Mouse (Mus musculus): ENCODE measurements around the gene Shisa8. TPM values are rescaled to one million over a fixed set of nuclear protein-coding genes. Genes with fewer than 3 reads are reported as not detected.

Shisa8 gene
- polyA plus RNA-seq, 1 experiment from 2014 or later: 1.8 TPM

DNA sequence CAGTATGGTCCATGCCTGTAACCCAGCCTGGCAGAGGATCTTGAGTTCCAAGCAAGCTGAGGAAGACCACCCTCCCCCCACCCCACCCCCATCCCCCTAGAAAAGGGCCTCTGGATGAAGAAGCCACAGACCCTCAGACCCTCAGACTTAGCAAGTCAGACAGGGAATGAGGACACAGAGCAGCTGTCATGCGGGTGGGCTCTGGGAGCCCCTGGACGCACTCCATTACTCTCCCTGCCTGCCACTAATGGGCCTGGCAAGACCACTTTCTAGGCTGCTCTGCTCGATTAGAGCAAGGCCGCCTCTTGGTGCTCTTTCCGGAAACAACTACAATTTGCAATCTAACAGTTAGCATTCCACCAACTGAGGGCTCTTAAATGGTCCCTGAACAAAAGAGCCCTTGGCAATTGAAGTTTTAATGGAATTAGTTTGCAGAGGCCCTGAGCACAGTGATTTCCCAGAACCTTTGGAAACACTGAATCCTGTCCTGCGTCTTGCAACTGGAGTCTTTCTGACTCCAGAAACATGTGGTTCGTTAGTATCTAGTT, 34.8 kb downstream of the Shisa8 start:
- WGBS: 94% methylated on average over 7 of the region's 7 CpGs
- Histone ChIP-seq H3K27ac (no peak overlapping the region), H3K9me3 (peaks cover 31% of the 10 kb centered on the region), H3K27me3 (ENCODE audit: insufficient read depth, poor library complexity, severe bottlenecking) (no peaks in the 10 kb centered on the region), H3K36me3 (peaks cover 99% of the 10 kb centered on the region), H3K4me3 (no peak overlapping the region), H3K4me1 (replicated peaks) (no peaks in the 10 kb centered on the region)
- no peak for DNase-seq (ENCODE audit: low spot score)

DNA sequence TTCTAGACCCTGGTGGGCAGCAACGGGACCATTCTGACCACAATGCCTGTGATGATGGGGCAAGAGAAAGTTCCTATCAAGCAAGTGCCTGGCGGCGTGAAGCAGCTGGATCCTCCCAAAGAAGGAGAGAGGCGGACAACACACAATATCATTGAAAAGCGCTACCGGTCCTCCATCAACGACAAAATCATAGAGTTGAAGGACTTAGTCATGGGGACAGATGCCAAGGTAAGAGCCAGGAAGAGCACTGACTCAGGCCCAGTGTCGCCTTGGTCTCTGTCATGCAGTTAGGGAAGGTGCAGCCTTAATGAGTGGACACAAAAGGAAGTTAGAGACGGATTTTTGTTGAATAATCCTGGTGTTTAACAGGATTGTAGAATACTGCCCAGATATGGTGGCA, 37.5 kb downstream of the Shisa8 start:
- no peaks in the 10 kb centered on the region for H3K4me1 ChIP-seq (replicated peaks)
- peaks cover 99% of the 10 kb centered on the region for H3K36me3 ChIP-seq
- DNase-seq (ENCODE audit: low spot score): no peak
- H3K9me3 ChIP-seq: peaks cover 10% of the 10 kb centered on the region; the same call in 1 of the 2 replicates
- H3K27ac ChIP-seq: no peak overlapping the region
- H3K27me3 ChIP-seq (ENCODE audit: insufficient read depth, poor library complexity, severe bottlenecking): no peaks in the 10 kb centered on the region
- WGBS: 97% methylated on average over 9 of the region's 9 CpGs
- H3K4me3 ChIP-seq: no peak overlapping the region

DNA sequence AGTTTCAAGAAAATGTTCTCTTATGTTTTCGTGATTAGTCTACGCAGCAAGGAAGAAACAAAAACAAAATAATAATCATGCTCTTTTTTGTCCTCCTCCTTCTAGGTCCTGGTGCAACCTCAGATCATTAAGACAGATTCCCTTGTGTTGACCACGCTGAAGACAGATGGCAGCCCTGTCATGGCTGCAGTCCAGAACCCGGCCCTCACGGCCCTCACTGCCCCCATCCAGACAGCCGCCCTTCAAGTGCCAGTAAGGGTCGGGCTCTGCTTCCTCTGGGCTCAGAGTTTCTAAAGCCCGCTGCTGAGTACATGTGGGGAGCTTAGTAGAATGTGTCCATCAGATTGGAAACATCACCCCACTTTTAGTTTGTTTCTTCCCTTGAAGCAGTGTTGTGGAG, 40.0 kb downstream of the Shisa8 start:
- H3K9me3 ChIP-seq: no peaks in the 10 kb centered on the region
- no peaks in the 10 kb centered on the region for H3K27me3 ChIP-seq (ENCODE audit: insufficient read depth, poor library complexity, severe bottlenecking)
- 89% methylated on average over 8 of the region's 8 CpGs for WGBS
- no peak overlapping the region for H3K4me3 ChIP-seq
- DNase-seq (ENCODE audit: low spot score): no peak
- peaks cover 87% of the 10 kb centered on the region for H3K36me3 ChIP-seq
- H3K4me1 ChIP-seq (replicated peaks): peaks cover 10% of the 10 kb centered on the region
- H3K27ac ChIP-seq: no peak overlapping the region

DNA sequence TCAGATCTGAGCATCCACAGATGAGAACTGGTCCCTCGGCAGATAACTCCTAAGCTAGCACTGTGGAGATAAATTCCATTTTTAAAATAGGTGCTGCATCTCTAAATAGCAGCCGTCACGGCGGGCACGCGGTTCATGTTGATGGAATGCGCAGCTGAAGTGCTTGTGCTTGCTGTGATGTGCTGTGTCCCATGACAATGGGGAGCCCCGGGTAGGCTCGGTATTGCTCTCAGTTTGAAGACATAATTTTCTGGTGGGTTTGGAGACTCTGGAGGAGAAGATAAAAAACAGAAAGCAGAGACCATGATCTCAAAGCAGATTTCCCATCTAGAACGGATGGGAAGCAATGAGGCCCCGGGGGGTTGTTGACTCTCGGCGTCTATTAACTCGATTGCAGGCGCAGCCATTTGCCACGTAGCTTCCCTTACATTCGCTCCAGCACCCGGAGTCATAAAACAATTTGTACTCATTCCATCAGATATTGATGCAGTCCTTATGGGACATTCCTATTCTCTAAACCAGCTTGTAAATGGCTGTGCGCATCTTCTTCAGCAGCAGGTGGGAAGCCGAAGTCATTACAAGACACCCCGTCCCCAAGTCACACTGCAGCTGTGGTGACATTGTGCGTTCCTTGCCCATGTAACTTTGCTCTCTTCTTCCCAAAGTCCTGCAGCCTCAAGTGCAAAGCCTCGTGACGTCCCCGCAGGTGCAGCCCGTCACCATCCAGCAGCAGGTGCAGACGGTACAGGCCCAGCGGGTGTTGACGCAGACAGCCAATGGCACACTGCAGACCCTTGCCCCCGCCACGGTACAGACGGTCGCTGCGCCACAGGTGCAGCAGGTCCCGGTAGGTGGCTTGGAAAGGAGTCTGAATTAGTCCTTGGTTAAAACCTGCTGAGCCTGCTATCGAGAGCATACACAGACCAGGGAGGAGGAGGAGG, 41.9 kb downstream of the Shisa8 start:
- H3K27me3 ChIP-seq (ENCODE audit: insufficient read depth, poor library complexity, severe bottlenecking): no peaks in the 10 kb centered on the region
- peaks cover 30% of the 10 kb centered on the region for H3K4me1 ChIP-seq (replicated peaks)
- no peak for DNase-seq (ENCODE audit: low spot score)
- H3K27ac ChIP-seq: no peak overlapping the region
- no peaks in the 10 kb centered on the region for H3K9me3 ChIP-seq
- no peak overlapping the region for H3K4me3 ChIP-seq
- H3K36me3 ChIP-seq: peaks cover 68% of the 10 kb centered on the region
- 90% methylated on average over 36 of the region's 36 CpGs for WGBS

DNA sequence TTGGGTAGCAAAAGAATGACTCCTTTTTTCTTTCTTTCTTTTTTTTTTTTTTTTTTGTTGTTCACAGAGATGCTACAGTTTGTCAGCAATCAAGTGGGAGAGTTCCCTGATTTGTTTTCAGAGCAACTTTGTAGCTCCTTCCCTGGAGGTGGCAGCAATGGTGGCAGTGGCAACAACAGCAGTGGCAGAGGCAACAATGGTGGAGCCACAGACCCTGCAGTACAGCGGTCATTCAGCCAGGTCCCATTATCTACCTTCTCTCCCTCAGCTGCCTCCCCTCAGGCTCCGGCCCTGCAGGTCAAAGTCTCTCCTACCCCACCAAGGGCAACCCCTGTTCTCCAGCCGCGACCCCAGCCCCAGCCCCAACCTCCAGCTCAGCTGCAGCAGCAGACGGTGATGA, 42.9 kb downstream of the Shisa8 start:
- Histone ChIP-seq H3K4me1 (replicated peaks) (peaks cover 35% of the 10 kb centered on the region), H3K9me3 (no peaks in the 10 kb centered on the region), H3K4me3 (no peak overlapping the region), H3K27ac (no peak overlapping the region), H3K36me3 (peaks cover 57% of the 10 kb centered on the region), H3K27me3 (ENCODE audit: insufficient read depth, poor library complexity, severe bottlenecking) (no peaks in the 10 kb centered on the region)
- no peak for DNase-seq (ENCODE audit: low spot score)
- 79% methylated on average over 5 of the region's 5 CpGs for WGBS

DNA sequence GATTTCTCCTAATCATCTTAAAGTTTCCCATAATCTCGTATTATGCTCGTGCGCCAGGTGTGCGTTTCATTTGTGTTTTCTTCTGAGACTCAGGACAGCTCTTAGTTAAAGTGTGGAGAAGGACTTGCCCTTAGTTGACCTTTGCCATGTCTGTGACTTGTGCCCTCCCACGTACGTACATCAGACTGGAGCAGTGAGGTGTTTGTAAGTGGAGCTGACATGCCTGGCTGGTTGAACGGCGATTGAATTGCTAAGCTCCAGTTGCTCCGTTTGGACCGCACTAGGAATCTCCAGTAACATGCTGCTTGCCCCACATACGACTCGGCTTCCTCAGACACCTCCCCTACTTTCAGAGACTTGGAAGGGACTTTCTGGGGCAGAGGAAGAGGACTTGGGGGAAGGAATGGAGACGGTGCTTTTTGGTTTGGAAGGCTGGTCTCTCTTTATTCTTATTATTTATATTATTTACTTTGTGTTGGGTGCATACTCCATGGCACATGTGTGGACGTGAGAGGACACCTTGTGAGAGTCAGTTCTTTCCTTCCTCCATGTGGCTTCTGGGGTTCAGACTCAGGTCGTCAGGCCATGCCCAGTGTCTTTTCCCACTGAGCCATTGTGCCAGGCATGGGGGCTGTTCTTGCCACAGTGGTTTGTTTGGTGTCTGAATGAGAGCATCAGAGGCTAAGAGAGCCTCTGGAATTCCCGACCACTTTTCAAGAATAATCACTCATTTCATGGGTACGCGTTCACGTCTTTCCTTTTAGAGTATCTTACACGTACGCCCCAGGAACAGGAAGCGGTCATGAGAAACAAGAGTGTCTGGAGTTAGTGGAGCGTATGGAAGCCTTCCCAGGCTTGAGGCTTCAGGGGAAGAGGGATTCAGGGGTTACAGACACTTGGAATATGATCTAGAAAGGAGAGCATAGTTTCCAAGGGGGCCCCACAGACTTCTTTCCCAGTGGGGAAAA, 45.1 kb downstream of the Shisa8 start:
- Histone ChIP-seq H3K4me1 (replicated peaks) (peaks cover 52% of the 10 kb centered on the region), H3K4me3 (no peak overlapping the region)

DNA sequence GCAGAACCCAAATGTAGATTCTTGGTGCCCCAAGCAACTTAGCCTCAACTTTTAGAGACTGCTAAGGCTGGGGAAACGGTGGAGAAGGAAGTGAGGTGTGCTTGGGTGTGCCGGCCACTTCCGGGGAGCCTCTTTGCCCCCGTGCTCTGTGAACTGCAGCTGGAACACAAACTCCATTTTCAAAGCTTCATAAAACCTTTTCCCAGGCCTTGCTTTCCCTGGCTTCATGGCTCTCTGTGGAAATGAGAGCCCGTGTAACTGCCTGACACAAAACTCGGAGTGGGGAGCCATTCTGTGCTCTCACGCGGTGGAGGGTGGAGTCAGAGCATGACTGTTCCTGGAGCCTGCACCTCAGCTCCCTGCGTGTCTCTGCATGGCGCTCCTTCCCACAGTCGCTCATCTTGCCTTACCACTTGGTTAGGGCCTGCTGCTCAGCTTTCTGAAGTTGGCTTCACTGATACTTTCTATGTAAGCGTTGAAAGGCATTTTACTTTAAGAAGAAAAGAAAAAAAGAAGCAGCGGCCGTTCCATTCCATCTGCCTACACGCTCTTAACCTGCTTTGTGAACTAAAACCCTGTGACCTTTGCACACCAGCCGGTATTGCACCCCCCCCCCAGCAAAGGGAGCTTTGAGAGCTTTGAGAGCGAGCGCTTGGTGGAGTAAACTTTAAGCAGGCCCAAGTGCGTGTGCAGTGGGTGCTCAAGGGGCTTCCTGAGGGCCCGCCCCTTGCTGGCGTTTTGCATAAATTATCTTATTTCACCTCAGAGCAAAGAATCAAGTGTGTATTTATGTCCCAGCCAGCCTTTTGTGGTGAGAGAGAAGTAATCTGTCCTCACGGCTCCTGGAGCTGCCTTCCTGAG, 46.1 kb downstream of the Shisa8 start:
- Histone ChIP-seq H3K9me3 (no peaks in the 10 kb centered on the region), H3K4me1 (replicated peaks) (peaks cover 54% of the 10 kb centered on the region), H3K36me3 (peaks cover 26% of the 10 kb centered on the region), H3K27ac (peak overlapping the region; percentile 60), H3K4me3 (no peak overlapping the region), H3K27me3 (ENCODE audit: insufficient read depth, poor library complexity, severe bottlenecking) (no peaks in the 10 kb centered on the region)
- WGBS: 58% methylated on average over 22 of the region's 22 CpGs
- DNase-seq (ENCODE audit: low spot score): no peak

More for the DNA sequence above, 45.1 kb downstream of the Shisa8 start:
- no peaks in the 10 kb centered on the region for H3K27me3 ChIP-seq (ENCODE audit: insufficient read depth, poor library complexity, severe bottlenecking)
- H3K9me3 ChIP-seq: no peaks in the 10 kb centered on the region
- H3K36me3 ChIP-seq: peaks cover 36% of the 10 kb centered on the region
- peak overlapping the region; percentile 60 for H3K27ac ChIP-seq
- no peak for DNase-seq (ENCODE audit: low spot score)
- 67% methylated on average over 23 of the region's 23 CpGs for WGBS

DNA sequence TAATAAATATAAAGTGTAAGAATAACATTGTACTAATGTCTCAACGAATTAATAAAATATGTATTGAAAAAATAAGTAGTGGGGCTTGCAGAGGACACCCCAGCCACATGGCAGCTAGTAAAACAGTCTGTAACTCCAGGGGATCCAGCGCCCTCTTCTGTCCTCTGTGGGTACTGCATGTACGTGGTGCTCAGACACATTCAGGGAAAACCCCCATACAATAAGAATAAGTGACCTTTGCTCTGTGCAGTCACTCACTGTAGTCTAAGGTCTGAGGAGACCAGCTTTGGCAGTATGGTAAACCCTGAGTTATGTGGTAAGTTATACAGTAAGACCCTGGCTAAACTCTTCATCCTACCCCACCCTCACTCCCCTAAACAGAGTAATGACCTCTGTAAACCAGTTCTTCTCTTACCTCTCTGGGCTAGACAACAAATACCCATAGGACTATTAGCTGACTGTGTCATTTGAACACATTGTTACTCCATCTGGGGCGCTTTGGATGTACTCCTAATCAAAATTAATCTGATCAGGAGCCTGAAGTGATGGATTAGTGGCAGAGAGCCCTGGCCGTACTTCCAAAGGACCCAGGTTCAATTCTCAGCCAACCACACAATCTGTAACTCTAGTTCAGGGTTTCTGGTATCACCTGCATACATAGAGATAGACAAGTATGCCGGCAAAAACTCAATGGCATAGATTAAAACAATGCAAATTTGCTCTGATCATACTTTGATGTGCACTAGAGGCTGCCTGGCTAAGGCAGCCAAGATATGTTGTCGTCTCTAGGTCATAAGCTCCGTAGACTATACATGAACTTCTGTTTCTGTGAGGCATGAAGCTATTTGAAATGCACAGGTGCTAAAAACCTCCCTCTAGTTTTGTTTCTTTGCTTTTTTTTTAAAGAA, 47.0 kb downstream of the Shisa8 start:
- WGBS: 62% methylated on average over 8 of the region's 8 CpGs
- peak; percentile 76 for DNase-seq (ENCODE audit: low spot score)
- Histone ChIP-seq H3K9me3 (no peaks in the 10 kb centered on the region), H3K4me3 (no peak overlapping the region), H3K36me3 (peaks cover 17% of the 10 kb centered on the region), H3K27ac (no peak overlapping the region), H3K4me1 (replicated peaks) (peaks cover 62% of the 10 kb centered on the region), H3K27me3 (ENCODE audit: insufficient read depth, poor library complexity, severe bottlenecking) (no peaks in the 10 kb centered on the region)

DNA sequence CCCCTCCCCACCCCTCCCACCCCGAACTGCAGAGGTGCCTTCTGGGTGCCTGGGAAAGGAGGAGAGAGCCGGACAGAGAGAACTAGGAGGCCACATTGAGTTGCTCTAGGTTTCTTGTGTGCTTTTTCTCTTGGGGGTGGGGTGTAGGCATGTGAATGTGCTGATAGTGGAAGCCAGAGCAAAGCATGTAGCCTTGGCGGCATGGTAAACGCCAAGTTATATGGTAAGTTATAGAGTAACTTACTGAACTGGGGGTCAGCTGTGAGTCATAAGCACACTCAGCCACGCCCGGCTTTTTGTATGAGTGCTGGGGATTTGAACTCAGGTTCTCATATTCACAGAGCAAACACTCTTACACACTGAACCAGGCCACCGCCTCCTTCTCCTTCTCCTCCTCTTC, 48.1 kb downstream of the Shisa8 start:
- peaks cover 14% of the 10 kb centered on the region; the same call in 1 of the 2 replicates for H3K36me3 ChIP-seq
- DNase-seq (ENCODE audit: low spot score): no peak
- H3K4me3 ChIP-seq: no peak overlapping the region; the same call in 1 of the 2 replicates
- H3K27me3 ChIP-seq (ENCODE audit: insufficient read depth, poor library complexity, severe bottlenecking): no peaks in the 10 kb centered on the region
- WGBS: 84% methylated on average over 7 of the region's 7 CpGs
- peak overlapping the region; percentile 41; the same call in 1 of the 2 replicates for H3K27ac ChIP-seq
- H3K4me1 ChIP-seq (replicated peaks): peaks cover 73% of the 10 kb centered on the region
- H3K9me3 ChIP-seq: no peaks in the 10 kb centered on the region

DNA sequence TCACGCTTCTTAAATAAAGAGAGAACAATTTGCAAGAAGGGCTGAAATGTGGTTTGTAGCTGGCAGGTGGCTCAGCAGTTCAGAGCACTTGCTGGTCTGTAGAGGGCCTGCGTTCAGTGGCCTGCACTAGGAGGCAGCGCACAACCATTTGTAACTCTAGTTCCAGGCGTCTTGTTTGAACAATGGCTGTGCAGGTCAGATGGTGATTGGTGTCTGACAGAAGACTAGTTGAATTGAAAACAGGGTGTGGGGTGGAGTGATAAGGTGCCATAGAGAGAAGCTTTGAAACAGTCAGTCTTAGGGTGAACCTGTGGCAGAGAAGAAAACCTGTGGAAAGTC, 48.6 kb downstream of the Shisa8 start:
- H3K36me3 ChIP-seq: peaks cover 12% of the 10 kb centered on the region; the same call in 1 of the 2 replicates
- WGBS: 59% methylated on average over 4 of the region's 4 CpGs
- no peak overlapping the region; the same call in 1 of the 2 replicates for H3K4me3 ChIP-seq
- no peak for DNase-seq (ENCODE audit: low spot score)
- no peaks in the 10 kb centered on the region for H3K9me3 ChIP-seq
- H3K4me1 ChIP-seq (replicated peaks): peaks cover 78% of the 10 kb centered on the region
- H3K27ac ChIP-seq: peak overlapping the region; percentile 41
- H3K27me3 ChIP-seq (ENCODE audit: insufficient read depth, poor library complexity, severe bottlenecking): no peaks in the 10 kb centered on the region

DNA sequence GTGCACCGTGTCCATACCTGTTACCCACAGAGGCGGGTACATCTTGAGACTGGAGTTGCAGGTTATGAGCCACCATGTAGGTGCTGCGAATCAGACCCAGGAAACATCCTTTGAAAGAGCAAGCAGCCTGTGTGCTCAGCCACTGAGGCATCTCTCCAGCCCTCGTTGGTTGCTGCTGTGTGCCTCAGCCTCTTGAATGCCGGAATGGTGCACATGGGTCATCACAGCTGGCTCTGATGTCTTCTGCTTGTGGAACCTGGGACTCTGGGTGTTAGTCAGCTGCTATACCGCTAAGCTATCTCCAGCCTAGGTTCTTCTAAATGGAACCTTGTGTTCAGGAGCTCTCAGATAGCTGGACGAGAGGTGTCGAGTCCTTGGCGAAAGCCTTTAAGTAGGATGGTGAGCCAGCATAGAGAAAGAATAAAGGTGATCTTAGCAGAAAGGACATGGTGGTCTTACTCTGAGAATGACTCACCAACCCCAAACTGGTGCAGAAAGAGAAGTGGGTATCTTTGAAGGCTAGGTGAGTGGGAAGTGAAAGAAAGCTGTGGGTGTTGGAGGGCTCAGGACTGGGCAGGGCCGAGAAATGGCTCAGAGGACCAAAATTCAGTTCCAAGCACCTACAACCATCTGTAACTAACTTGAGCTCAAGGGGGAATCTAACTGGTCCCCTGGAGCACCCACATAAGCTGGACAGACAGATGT, 49.1 kb downstream of the Shisa8 start:
- no peak for DNase-seq (ENCODE audit: low spot score)
- Histone ChIP-seq H3K36me3 (peaks cover 14% of the 10 kb centered on the region; the same call in 1 of the 2 replicates), H3K9me3 (no peaks in the 10 kb centered on the region), H3K27ac (peak overlapping the region; percentile 41), H3K4me1 (replicated peaks) (peaks cover 82% of the 10 kb centered on the region), H3K4me3 (no peak overlapping the region), H3K27me3 (ENCODE audit: insufficient read depth, poor library complexity, severe bottlenecking) (no peaks in the 10 kb centered on the region)
- 88% methylated on average over 10 of the region's 10 CpGs for WGBS
